Mouse (Mus musculus): Measurements from ENCODE around the gene Gtf3c2. TPM values are rescaled to one million over a fixed set of nuclear protein-coding genes. Genes with fewer than 3 reads are reported as not detected.

Gtf3c2 gene
- polyA plus RNA-seq, 1 experiment: 59.2 TPM

GRCm38 (mm10) chr5:31164878-31165277, 15.1 kb downstream of the Gtf3c2 start:
- Histone ChIP-seq H3K4me3 (replicated peaks; ENCODE audit: extremely low read depth, low read depth, low read length) (no peak overlapping the region), H3K4me1 (ENCODE audit: control insufficient read depth, insufficient read depth, low read length) (no peaks in the 10 kb centered on the region)
- no peak for TF ChIP-seq CTCF (IDR thresholded peaks at IDR 0.05; ENCODE audit: insufficient read depth, low read length)
- no peak for TF ChIP-seq POLR2A (IDR thresholded peaks at IDR 0.05; ENCODE audit: borderline replicate concordance, extremely low read depth, low read depth, low read length)
- WGBS: 91% methylated on average over 1 of the region's 1 CpGs
- no peak for DNase-seq

GRCm38 (mm10) chr5:31162462-31162861, 17.5 kb downstream of the Gtf3c2 start:
- H3K4me1 ChIP-seq (ENCODE audit: control insufficient read depth, insufficient read depth, low read length): no peaks in the 10 kb centered on the region
- no peak for DNase-seq
- no peak overlapping the region for H3K4me3 ChIP-seq (replicated peaks; ENCODE audit: extremely low read depth, low read depth, low read length)
- TF ChIP-seq CTCF (IDR thresholded peaks at IDR 0.05; ENCODE audit: insufficient read depth, low read length) (no peak), POLR2A (IDR thresholded peaks at IDR 0.05; ENCODE audit: borderline replicate concordance, extremely low read depth, low read depth, low read length) (no peak)

GRCm38 (mm10) chr5:31154152-31154553, 25.8 kb downstream of the Gtf3c2 start, which contains the start of gene Mpv17:
Mpv17 (minus strand) TSS chr5:31154251.
- under 1% methylated on average over 19 of the region's 19 CpGs for WGBS
- no peak for TF ChIP-seq CTCF (IDR thresholded peaks at IDR 0.05; ENCODE audit: insufficient read depth, low read length)
- TF ChIP-seq POLR2A (IDR thresholded peaks at IDR 0.05; ENCODE audit: borderline replicate concordance, extremely low read depth, low read depth, low read length): peak; percentile 94; the same call in 1 of the 2 replicates
- peaks cover 8% of the 10 kb centered on the region; the same call in 1 of the 2 replicates for H3K4me1 ChIP-seq (ENCODE audit: control insufficient read depth, insufficient read depth, low read length)
- DNase-seq: peak; percentile 81
- peak within 1 kb of the TSS; percentile 99 for H3K4me3 ChIP-seq (replicated peaks; ENCODE audit: extremely low read depth, low read depth, low read length)

- peaks cover 8% of the 10 kb centered on the region; the same call in 1 of the 2 replicates for H3K4me1 ChIP-seq (ENCODE audit: control insufficient read depth, insufficient read depth, low read length)
- H3K4me3 ChIP-seq (replicated peaks; ENCODE audit: extremely low read depth, low read depth, low read length): peak overlapping the region; percentile 99
- TF ChIP-seq POLR2A (IDR thresholded peaks at IDR 0.05; ENCODE audit: borderline replicate concordance, extremely low read depth, low read depth, low read length): no peak
- no peak for TF ChIP-seq CTCF (IDR thresholded peaks at IDR 0.05; ENCODE audit: insufficient read depth, low read length)
- DNase-seq: no peak
- 29% methylated on average over 6 of the region's 6 CpGs for whole genome bisulfite sequencing
Observed at GRCm38 (mm10) chr5:31153516-31154151, 26.3 kb downstream of the Gtf3c2 start.

GRCm38 (mm10) chr5:31151746-31152145, 28.2 kb downstream of the Gtf3c2 start:
- Histone ChIP-seq H3K4me1 (ENCODE audit: control insufficient read depth, insufficient read depth, low read length) (peaks cover 8% of the 10 kb centered on the region; the same call in 1 of the 2 replicates), H3K4me3 (replicated peaks; ENCODE audit: extremely low read depth, low read depth, low read length) (no peak overlapping the region)
- no peak for DNase-seq
- TF ChIP-seq CTCF (IDR thresholded peaks at IDR 0.05; ENCODE audit: insufficient read depth, low read length) (no peak), POLR2A (IDR thresholded peaks at IDR 0.05; ENCODE audit: borderline replicate concordance, extremely low read depth, low read depth, low read length) (no peak)
- 63% methylated on average over 3 of the region's 3 CpGs for WGBS

GRCm38 (mm10) chr5:31149781-31150180, 30.2 kb downstream of the Gtf3c2 start:
- Histone ChIP-seq H3K4me3 (replicated peaks; ENCODE audit: extremely low read depth, low read depth, low read length) (no peak overlapping the region), H3K4me1 (ENCODE audit: control insufficient read depth, insufficient read depth, low read length) (peaks cover 8% of the 10 kb centered on the region; the same call in 1 of the 2 replicates)
- no peak for TF ChIP-seq CTCF (IDR thresholded peaks at IDR 0.05; ENCODE audit: insufficient read depth, low read length)
- 54% methylated on average over 4 of the region's 4 CpGs for WGBS
- no peak for DNase-seq

- DNase-seq: no peak
- Histone ChIP-seq H3K4me3 (replicated peaks; ENCODE audit: extremely low read depth, low read depth, low read length) (no peak overlapping the region), H3K4me1 (ENCODE audit: control insufficient read depth, insufficient read depth, low read length) (peaks cover 4% of the 10 kb centered on the region; the same call in 1 of the 2 replicates)
- WGBS: 11% methylated on average over 9 of the region's 9 CpGs
- TF ChIP-seq POLR2A (IDR thresholded peaks at IDR 0.05; ENCODE audit: borderline replicate concordance, extremely low read depth, low read depth, low read length) (no peak), CTCF (IDR thresholded peaks at IDR 0.05; ENCODE audit: insufficient read depth, low read length) (no peak)
Observed at GRCm38 (mm10) chr5:31138968-31139425, 40.9 kb downstream of the Gtf3c2 start.

GRCm38 (mm10) chr5:31138241-31138967, 41.5 kb downstream of the Gtf3c2 start, which contains the start of gene Ucn:
Ucn (minus strand) TSS chr5:31138829.
- DNase-seq: no peak
- peaks cover 4% of the 10 kb centered on the region; the same call in 1 of the 2 replicates for H3K4me1 ChIP-seq (ENCODE audit: control insufficient read depth, insufficient read depth, low read length)
- H3K4me3 ChIP-seq (replicated peaks; ENCODE audit: extremely low read depth, low read depth, low read length): no peak within 1 kb of the TSS
- TF ChIP-seq CTCF (IDR thresholded peaks at IDR 0.05; ENCODE audit: insufficient read depth, low read length) (no peak), POLR2A (IDR thresholded peaks at IDR 0.05; ENCODE audit: borderline replicate concordance, extremely low read depth, low read depth, low read length) (no peak)
- 3% methylated on average over 52 of the region's 52 CpGs for WGBS

- Histone ChIP-seq H3K4me1 (ENCODE audit: control insufficient read depth, insufficient read depth, low read length) (peaks cover 4% of the 10 kb centered on the region; the same call in 1 of the 2 replicates), H3K4me3 (replicated peaks; ENCODE audit: extremely low read depth, low read depth, low read length) (no peak overlapping the region)
- DNase-seq: no peak
- 5% methylated on average over 13 of the region's 13 CpGs for WGBS
- TF ChIP-seq POLR2A (IDR thresholded peaks at IDR 0.05; ENCODE audit: borderline replicate concordance, extremely low read depth, low read depth, low read length) (no peak), CTCF (IDR thresholded peaks at IDR 0.05; ENCODE audit: insufficient read depth, low read length) (no peak)
Observed at GRCm38 (mm10) chr5:31137658-31138057, 42.3 kb downstream of the Gtf3c2 start.
